Mouse (Mus musculus): ENCODE data around the gene Pak1ip1. TPM values are rescaled to one million over a fixed set of nuclear protein-coding genes. Genes with fewer than 3 reads are reported as not detected.
"Not testable (repeated sequence)": the region's sequence is repeated elsewhere in the genome, so short reads cannot be mapped to it uniquely, and the experiment has no call there.

The Pak1ip1 gene
- total RNA-seq, 2 experiments from 2014 or later, result 25.5 to 25.8 TPM

DNA sequence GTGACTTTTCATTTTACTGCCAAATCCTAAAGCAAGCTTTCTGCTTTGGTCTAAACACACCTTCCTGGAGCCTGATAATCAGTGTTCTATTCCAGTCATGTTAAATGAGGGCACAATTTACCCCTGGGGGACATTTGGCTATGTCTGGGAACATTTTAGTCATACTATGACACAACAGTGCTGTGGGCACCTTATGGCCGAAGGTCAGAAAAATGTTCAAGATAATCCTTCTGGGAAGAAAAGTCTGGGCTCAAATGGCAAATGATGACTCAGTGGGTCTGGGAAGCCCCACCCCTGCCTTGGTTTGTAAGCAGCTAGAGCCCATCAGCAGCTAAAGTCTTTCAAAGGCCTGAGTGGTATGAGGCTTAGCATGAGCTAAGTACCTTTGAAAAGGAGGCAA is 18.1 kb upstream of the Pak1ip1 start:
- intact Hi-C loops (cut with DNase I), result no loop called here
- Histone ChIP-seq H3K27ac (no peak overlapping the region), H3K4me3 (no peak overlapping the region)
- no peak for DNase-seq
- TF ChIP-seq CTCF (IDR thresholded peaks at IDR 0.05), result no peak

DNA sequence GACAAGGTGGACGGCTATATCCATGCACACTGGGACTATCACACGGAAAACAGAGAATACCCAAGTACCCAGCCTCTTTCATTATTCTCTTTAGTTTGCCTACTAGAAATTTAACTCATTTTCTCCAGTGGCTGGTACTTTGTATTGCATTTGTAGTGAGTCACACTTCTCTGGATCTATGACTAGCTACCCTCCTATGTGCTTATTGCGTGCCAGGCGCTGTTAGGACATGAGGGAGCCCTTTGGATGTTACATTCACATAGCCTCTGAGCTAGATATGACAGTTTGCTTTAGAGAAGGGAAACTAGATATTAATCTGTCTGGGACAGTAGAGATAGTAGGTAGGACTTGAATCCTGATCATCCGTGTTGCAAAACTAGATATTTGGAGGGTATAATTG is 14.7 kb upstream of the Pak1ip1 start:
- no peak overlapping the region for H3K4me3 ChIP-seq
- intact Hi-C loops (cut with DNase I), result no loop called here
- TF ChIP-seq CTCF (IDR thresholded peaks at IDR 0.05), result no peak

DNA sequence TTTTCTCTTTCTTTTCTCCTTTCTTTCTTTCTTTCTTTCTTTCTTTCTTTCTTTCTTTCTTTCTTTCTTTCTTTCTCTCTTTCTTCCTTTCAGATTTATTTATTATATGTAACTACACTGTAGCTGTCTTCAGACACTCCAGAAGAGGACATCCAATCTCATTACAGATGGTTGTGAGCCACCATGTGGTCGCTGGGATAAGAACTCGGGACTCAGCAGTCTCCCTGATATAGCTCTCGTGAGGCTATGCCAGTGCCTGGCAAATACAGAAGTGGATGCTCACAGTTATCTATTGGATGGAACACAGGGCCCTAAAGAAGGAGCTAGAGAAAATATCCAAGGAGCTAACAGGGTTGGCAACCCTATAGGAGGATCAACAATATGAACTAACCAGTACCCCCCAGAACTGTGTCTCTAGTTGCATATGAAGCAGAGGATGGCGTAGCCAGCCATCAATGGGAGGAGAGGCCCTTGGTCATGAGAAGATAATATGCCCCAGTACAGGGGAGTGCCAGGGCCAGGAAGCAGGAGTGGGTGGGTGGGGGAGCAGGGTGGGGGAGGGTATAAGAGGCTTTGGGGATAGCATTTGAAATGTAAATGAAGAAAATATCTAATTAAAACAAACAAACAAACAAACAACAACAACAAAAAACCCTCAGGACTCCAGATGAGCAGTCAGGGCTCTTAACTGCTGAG is 13.1 kb upstream of the Pak1ip1 start:
- H3K27ac ChIP-seq; DNase-seq; intact Hi-C loops (cut with DNase I); H3K4me3 ChIP-seq: not testable (repeated sequence)

More for the DNA sequence above, 14.7 kb upstream of the Pak1ip1 start:
- no peak overlapping the region for H3K27ac ChIP-seq
- no peak for DNase-seq

DNA sequence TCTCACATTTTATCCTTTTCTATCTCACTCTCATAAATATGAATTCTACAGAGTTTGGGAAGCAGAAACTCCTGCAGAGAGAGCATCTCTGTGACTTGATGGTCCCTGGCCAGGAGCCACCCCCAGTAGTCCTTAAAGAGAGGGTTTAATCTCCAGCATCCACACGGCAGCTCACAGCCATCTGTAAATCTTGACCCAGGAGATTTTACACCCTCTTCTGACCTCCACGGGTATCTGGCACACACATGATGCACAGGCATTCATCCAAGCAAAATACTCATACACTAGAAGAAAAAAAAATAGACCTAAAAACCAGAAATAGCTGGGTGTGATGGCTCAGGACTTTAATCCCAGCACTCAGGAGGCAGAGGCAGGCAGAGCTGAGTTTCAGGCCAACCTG is 12.4 kb upstream of the Pak1ip1 start:
- intact Hi-C loops (cut with DNase I), result no loop called here
- no peak for DNase-seq
- Histone ChIP-seq H3K4me3 (no peak overlapping the region), H3K27ac (no peak overlapping the region)
- no peak for TF ChIP-seq CTCF (IDR thresholded peaks at IDR 0.05)

DNA sequence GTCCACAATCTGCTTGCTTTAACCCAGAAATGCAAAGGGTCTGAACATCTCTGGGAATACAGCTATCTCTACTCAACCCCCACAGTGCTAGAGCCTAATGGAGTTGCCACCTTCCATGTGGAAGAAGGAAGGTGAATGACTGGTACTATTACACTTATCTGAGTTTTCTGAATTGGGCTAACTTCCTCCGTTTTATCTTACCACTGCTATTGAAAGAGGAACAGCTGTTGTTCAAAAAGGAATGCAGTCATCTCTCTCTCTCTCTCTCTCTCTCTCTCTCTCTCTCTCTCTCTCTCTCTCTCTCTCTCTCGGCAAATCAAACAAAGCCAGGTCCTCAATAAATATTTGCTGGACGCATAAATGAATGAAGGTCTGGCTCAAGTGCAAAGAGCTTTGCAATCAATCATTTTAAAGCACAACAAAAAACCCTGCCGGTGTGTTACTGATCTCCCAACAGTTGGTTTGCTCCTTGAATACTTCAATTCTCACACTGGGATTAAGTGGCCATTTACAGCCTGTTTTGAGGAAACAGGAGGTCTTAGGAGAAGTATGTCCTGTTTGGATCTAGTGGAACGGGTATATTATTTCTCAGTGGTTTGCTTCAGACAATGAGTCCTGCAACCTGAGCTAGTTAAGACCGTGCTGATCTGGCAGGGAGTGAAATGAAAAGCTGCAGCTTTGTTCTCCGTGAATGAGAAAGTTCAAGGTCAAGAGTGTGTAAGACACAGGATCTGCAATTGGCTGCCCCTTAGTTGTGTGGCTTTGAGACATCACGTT is 6.1 kb upstream of the Pak1ip1 start:
- no peak overlapping the region for H3K27ac ChIP-seq
- intact Hi-C loops (cut with DNase I), result no loop called here
- no peak overlapping the region for H3K4me3 ChIP-seq
- no peak for DNase-seq
- no peak for TF ChIP-seq CTCF (IDR thresholded peaks at IDR 0.05)

DNA sequence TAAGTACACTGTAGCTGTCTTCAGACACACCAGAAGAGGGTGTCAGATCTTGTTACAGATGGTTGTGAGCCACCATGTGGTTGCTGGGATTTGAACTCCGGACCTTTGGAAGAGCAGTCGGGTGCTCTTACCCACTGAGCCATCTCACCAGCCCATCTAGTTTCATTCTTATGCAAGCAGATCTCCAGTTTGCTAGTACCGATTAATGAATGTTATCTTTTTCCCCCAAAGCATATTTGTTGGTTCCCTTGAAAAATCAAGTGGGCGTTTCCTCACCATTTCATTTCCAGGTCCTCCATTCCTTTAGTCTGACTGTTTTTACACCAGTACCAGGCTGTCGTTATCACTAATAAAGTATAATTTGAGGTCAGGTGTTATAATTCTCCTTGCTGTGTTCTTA is 2.3 kb upstream of the Pak1ip1 start:
- DNase-seq; intact Hi-C loops (cut with DNase I); H3K27ac ChIP-seq; H3K4me3 ChIP-seq: not testable (repeated sequence)

DNA sequence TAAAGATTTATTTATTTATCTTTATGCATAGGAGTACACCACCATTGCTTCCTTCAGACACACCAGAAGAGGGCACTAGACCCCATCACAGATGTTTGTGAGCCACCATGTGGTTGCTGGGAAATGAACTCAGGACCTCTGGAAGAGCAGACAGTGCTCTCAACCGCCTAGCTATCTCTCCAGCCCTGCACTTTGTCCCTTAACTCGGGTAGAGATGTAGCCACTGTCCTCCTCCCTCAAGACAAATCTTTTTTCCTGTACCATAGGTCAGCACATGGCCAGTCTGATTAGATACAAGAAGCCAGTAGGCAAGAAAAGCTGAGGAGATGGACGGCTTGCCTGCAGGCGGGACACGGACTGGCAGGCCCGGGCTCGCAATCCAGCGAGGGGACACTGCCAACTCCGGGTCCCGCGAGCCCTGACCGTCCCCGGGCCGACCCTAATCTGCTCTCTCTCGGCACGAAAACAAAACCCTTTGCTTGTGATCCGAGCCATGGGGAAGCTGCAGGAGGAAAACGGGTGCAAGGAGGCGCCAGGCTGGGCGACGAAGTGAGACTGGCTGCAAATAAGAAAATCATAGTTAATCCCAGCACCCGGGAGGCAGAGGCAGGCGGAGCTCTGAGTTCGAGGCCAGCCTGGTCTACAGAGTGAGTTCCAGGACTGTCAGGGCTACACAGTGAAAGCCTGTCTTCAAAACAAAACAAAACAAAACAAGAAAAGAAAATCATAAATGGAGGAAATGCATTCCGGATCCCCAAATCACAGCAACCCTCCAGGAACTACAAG is 490 bp upstream of the Pak1ip1 start:
- peak; percentile 51 for DNase-seq
- H3K4me3 ChIP-seq, result peak overlapping the region; percentile 81
- TF ChIP-seq CTCF (IDR thresholded peaks at IDR 0.05), result peak; percentile 43
- intact Hi-C loops (cut with DNase I), result no loop called here
- H3K27ac ChIP-seq, result peak overlapping the region; percentile 98

DNA sequence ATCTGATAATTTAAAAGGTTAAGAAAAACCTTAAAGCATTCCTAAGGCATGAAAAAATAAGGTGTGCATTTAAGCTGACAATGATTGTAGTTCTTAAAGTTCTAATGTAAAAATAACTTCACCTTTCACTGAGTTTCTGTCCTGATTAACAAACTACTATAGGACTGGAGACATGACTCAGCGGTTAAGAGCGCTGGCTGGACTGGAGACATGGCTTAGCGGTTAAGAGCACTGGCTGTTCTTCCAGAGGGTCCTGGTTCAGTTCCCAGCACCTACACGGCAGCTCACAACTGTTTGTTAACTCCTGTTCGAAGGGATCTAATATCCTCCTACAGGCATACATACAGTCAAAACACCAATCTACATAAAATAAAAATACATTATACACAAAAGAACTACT is 1.2 kb downstream of the Pak1ip1 start:
- Histone ChIP-seq H3K4me3 (peak overlapping the region; percentile 81), H3K27ac (no peak overlapping the region; the same call in 1 of the 2 replicates)
- TF ChIP-seq CTCF (IDR thresholded peaks at IDR 0.05), result no peak
- intact Hi-C loops (cut with DNase I), result no loop called here
- no peak for DNase-seq

DNA sequence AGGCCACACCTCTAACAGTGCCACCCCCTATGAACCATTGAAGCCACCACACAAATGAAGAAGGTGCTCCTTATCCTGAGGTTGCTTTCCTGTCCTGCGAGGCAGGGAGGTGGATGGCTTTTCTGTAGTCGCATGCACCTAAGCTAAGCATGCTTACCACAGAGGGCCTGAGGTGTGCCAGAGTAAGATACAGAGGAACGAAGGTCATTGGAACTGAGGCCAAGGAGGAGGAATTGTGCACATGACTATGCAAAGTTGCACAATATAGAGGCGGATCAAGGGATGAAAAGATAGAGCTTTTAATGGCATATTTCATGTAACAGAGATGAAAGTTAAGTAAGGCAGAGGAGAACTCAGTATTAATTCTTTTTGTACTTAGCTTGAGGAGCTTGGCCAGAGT is 5.4 kb downstream of the Pak1ip1 start:
- intact Hi-C loops (cut with DNase I), result no loop called here
- H3K4me3 ChIP-seq, result no peak overlapping the region
- no peak for DNase-seq
- TF ChIP-seq CTCF (IDR thresholded peaks at IDR 0.05), result no peak
- H3K27ac ChIP-seq, result no peak overlapping the region

DNA sequence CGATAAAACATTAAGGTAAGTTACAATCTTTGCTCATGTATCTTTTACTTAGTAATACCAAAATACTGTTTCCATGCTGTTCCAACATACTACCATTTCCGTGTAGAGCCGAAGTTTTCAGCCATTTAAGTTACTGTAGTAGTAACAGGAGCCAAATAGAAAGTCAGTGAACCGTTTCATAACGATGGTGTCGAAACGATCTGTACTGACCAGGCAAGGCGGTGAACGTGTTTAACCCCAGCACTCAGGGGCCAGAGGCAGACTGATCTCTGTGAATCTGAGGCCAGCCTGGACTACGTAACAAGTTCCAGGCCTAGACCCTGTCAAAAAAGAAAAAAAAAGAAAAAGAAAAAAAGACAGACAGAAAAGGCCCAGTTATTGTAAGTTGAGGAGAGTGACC is 7.4 kb downstream of the Pak1ip1 start:
- Histone ChIP-seq H3K27ac (no peak overlapping the region), H3K4me3 (no peak overlapping the region)
- intact Hi-C loops (cut with DNase I), result no loop called here
- no peak for TF ChIP-seq CTCF (IDR thresholded peaks at IDR 0.05)
- no peak for DNase-seq

DNA sequence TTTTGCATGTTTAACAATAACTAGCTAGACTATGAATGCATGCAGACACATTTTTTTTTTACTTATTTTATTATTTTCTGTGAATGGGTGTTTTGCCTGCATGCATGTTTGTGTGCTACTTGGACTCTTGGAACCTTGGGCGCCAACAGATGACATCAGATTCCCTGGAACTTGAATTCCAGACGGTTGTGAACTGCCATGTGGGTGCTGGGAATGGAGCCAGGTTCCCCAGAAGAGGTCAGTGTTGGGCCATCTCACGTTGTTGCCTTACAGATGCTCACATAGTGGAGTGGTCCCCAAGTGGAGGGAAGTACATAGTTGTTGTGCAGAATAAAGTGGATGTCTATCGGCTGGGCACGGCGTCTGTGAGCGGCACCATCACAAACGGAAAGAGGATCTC is 8.1 kb downstream of the Pak1ip1 start:
- no peak for DNase-seq
- intact Hi-C loops (cut with DNase I), result no loop called here
- no peak overlapping the region for H3K4me3 ChIP-seq

DNA sequence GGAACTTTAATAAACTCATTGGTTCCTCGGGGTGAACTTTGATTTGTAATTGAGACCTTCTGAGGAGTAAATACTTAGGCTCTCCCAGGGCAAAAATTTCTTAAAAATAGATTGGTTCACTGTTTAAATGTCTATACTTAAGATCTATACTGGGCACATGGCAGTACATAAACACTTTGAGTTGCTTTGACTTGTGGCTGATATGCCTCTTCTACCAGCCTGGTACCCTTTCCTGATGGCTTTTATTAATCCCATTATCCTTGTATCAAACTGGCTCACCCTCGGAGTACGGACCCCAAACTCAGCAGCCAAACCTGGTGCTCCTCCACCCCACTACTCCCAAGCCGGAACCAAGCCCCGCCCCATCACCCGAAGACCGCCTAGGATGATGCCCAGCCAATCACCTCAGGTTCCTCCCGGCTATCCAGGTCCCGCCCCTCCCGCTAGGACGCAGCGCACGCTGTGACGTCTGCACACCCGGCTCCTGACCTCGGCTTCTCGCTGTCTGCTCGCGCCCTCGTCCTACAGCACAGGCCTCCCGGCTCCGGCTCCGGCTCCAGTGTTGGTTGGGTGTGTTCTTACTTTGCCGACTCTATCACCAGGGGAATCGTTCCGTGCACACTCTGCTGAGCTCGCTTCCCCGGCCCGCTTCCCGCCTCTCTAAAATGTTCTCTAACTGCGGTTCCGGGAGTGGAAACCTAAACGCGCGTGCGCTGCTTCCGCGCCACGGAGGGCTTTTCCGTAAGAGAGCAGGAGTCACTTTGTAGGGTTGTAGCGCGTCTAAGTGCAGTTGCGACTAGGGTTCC is 15.2 kb downstream of the Pak1ip1 start, which contains the start of gene Tmem14c:
Gene Tmem14c (plus strand): TSS at position 464 of the 806 bp plus-strand sequence.
- peak; percentile 98 for DNase-seq
- intact Hi-C loops (cut with DNase I), result loop anchor here (10.0 kb wide), 1 partner anchor 229 kb away; the partner anchor contains the start of gene Smim13

More for the DNA sequence above, 8.1 kb downstream of the Pak1ip1 start:
- TF ChIP-seq CTCF (IDR thresholded peaks at IDR 0.05), result no peak
- no peak overlapping the region for H3K27ac ChIP-seq

More for the DNA sequence above, 15.2 kb downstream of the Pak1ip1 start, which contains the start of gene Tmem14c:
- H3K4me3 ChIP-seq, result peak within 1 kb of the TSS; percentile 92
- peak within 1 kb of the TSS; percentile 97 for H3K27ac ChIP-seq
- no peak for TF ChIP-seq CTCF (IDR thresholded peaks at IDR 0.05)

Data from gastrocnemius, adult 2 months (tissue).